Mouse (Mus musculus) kidney, adult 2 months (tissue): ENCODE data around the gene Spen. TPM values are rescaled to one million over a fixed set of nuclear protein-coding genes. Genes with fewer than 3 reads are reported as not detected.

ENCODE experiments used
- DNase-seq: peaks from one replicate; pipeline ENCODE4 v3.0.0; 2021
- H3K27ac ChIP-seq: fragments of 200-500 bp; 2 replicates; pipeline ENCODE4 v1.5.1; 2012; ENCODE audit warnings: low read depth, low read length, control low read depth, inconsistent platforms; ENCODE audit not compliant: insufficient read depth
- H3K27me3 ChIP-seq: fragments of 200-500 bp; replicated peaks from 2 replicates; pipeline ENCODE4 v1.6.1; 2012; ENCODE audit warnings: mild to moderate bottlenecking, moderate library complexity, low read length, inconsistent platforms; ENCODE audit not compliant: control insufficient read depth, insufficient read depth
- H3K36me3 ChIP-seq: fragments of 200-500 bp; 2 replicates; pipeline ENCODE4 v1.6.1; 2012; ENCODE audit warnings: mild to moderate bottlenecking, moderate library complexity, low read length, inconsistent platforms; ENCODE audit not compliant: control insufficient read depth, insufficient read depth
- H3K4me1 ChIP-seq: fragments of 200-500 bp; 2 replicates; pipeline ENCODE4 v1.6.1; 2011; ENCODE audit warnings: low read length; ENCODE audit not compliant: control insufficient read depth, insufficient read depth
- H3K4me3 ChIP-seq: fragments of 200-500 bp; 2 replicates; pipeline ENCODE4 v1.5.1; 2011; ENCODE audit warnings: mild to moderate bottlenecking, low read depth, low read length, control low read depth; ENCODE audit not compliant: insufficient read depth
- CTCF ChIP-seq: fragments of 200-500 bp; conservative IDR thresholded peaks from 2 replicates; pipeline ENCODE4 v1.5.1; 2011; ENCODE audit warnings: low read depth, mild to moderate bottlenecking, control low read depth, low read length, moderate library complexity, mixed read lengths; ENCODE audit not compliant: insufficient read depth, insufficient read length
- POLR2A ChIP-seq: fragments of 200-500 bp; IDR thresholded peaks from one replicate; pipeline ENCODE4 v1.6.1; 2011; ENCODE audit warnings: low read depth, low read length, control low read depth
- WGBS: fragments of 180-500 bp; shearing (Covaris S2); methylation state at CpG from one replicate; pipeline ENCODE4 v1.1.7; 2018; 5-methylcytosine and 5-hydroxymethylcytosine counted together
- polyA plus RNA-seq: library from polyadenylated mRNA; depleted of rRNA; stranded (reverse); fragments of >200 nt; gene quantifications from 2 replicates; pipeline ENCODE4 v1.2.3, GENCODE M21; 2012

Spen gene
- polyA plus RNA-seq, 1 experiment = 19.6 TPM

GRCm38 (mm10) chr4:141487581-141487980, 50.8 kb downstream of the Spen start:
- WGBS = 94% methylated on average over 11 of the region's 11 CpGs
- no peak overlapping the region for H3K4me3 ChIP-seq
- no peak for TF ChIP-seq POLR2A
- TF ChIP-seq CTCF = no peak

GRCm38 (mm10) chr4:141484071-141484470, 54.3 kb downstream of the Spen start:
- no peak for DNase-seq
- WGBS = 58% methylated on average over 11 of the region's 11 CpGs
- TF ChIP-seq POLR2A (no peak), CTCF (no peak)
- Histone ChIP-seq H3K4me3 (no peak overlapping the region), H3K27ac (no peak overlapping the region), H3K4me1 (no peaks in the 10 kb centered on the region), H3K36me3 (peaks cover 4% of the 10 kb centered on the region), H3K27me3 (no peaks in the 10 kb centered on the region)

More at GRCm38 (mm10) chr4:141487581-141487980, 50.8 kb downstream of the Spen start:
- peaks cover 6% of the 10 kb centered on the region for H3K36me3 ChIP-seq
- no peak overlapping the region for H3K27ac ChIP-seq
- no peaks in the 10 kb centered on the region for H3K27me3 ChIP-seq
- DNase-seq = no peak
- H3K4me1 ChIP-seq = no peaks in the 10 kb centered on the region

- Histone ChIP-seq H3K27me3 (no peaks in the 10 kb centered on the region), H3K27ac (no peak overlapping the region), H3K4me3 (no peak overlapping the region), H3K4me1 (no peaks in the 10 kb centered on the region), H3K36me3 (peaks cover 26% of the 10 kb centered on the region)
- TF ChIP-seq POLR2A (no peak), CTCF (no peak)
- 93% methylated on average over 8 of the region's 8 CpGs for WGBS
- no peak for DNase-seq
Observed at GRCm38 (mm10) chr4:141479411-141479810, 59.0 kb downstream of the Spen start.

- no peak overlapping the region for H3K27ac ChIP-seq
- H3K4me3 ChIP-seq = no peak overlapping the region
- TF ChIP-seq CTCF (no peak), POLR2A (no peak)
- H3K4me1 ChIP-seq = no peaks in the 10 kb centered on the region
- no peak for DNase-seq
- no peaks in the 10 kb centered on the region for H3K27me3 ChIP-seq
- WGBS = 95% methylated on average over 32 of the region's 32 CpGs
- peaks cover 26% of the 10 kb centered on the region for H3K36me3 ChIP-seq
Observed at GRCm38 (mm10) chr4:141478794-141479193, 59.6 kb downstream of the Spen start.

- WGBS = 84% methylated on average over 23 of the region's 23 CpGs
Observed at GRCm38 (mm10) chr4:141478225-141478624, 60.2 kb downstream of the Spen start.

GRCm38 (mm10) chr4:141477681-141478102, 60.7 kb downstream of the Spen start:
- WGBS = 81% methylated on average over 16 of the region's 16 CpGs
- Histone ChIP-seq H3K4me3 (no peak overlapping the region), H3K4me1 (no peaks in the 10 kb centered on the region), H3K27me3 (no peaks in the 10 kb centered on the region), H3K36me3 (peaks cover 23% of the 10 kb centered on the region), H3K27ac (no peak overlapping the region; the same call in 1 of the 2 replicates)
- DNase-seq = peak; percentile 65
- no peak for TF ChIP-seq CTCF
- no peak for TF ChIP-seq POLR2A

More at GRCm38 (mm10) chr4:141478225-141478624, 60.2 kb downstream of the Spen start:
- Histone ChIP-seq H3K4me1 (no peaks in the 10 kb centered on the region), H3K4me3 (no peak overlapping the region), H3K27ac (no peak overlapping the region), H3K36me3 (peaks cover 23% of the 10 kb centered on the region), H3K27me3 (no peaks in the 10 kb centered on the region)
- TF ChIP-seq POLR2A (no peak), CTCF (no peak)
- no peak for DNase-seq

GRCm38 (mm10) chr4:141474431-141474830, 64.0 kb downstream of the Spen start:
- DNase-seq = peak; percentile 28
- peaks cover 29% of the 10 kb centered on the region for H3K36me3 ChIP-seq
- H3K27ac ChIP-seq = no peak overlapping the region
- no peak overlapping the region for H3K4me3 ChIP-seq
- 71% methylated on average over 19 of the region's 19 CpGs for WGBS
- H3K4me1 ChIP-seq = no peaks in the 10 kb centered on the region
- H3K27me3 ChIP-seq = no peaks in the 10 kb centered on the region
- no peak for TF ChIP-seq POLR2A
- no peak for TF ChIP-seq CTCF
